Mouse (Mus musculus) forebrain, postnatal 0 days (tissue): ENCODE results near the gene Tmem116. TPM values are rescaled to one million over a fixed set of nuclear protein-coding genes. Genes with fewer than 3 reads are reported as not detected.

Experiments
- ATAC-seq: fragments of 200-750 bp; cut with Nextera tagmentation; 2 replicates; pipeline ENCODE4 v1.8.0; 2017; ENCODE audit warnings: mild to moderate bottlenecking, moderate library complexity
- DNase-seq: peaks from one replicate; pipeline ENCODE4 v3.0.0-alpha.2; 2015
- H3K27ac ChIP-seq: fragments of 300-500 bp; sonication (generic); 2 replicates; pipeline ENCODE4 v1.5.1; 2014; ENCODE audit warnings: low read depth, mild to moderate bottlenecking, antibody characterized with exemption, low read length, moderate library complexity, mixed read lengths
- H3K27me3 ChIP-seq: fragments of 300-500 bp; sonication (generic); 2 replicates; pipeline ENCODE4 v1.6.1; 2014; ENCODE audit warnings: mild to moderate bottlenecking, low read length, mixed read lengths; ENCODE audit not compliant: insufficient read depth
- H3K36me3 ChIP-seq: fragments of 300-500 bp; sonication (generic); 2 replicates; pipeline ENCODE4 v1.6.1; 2014; ENCODE audit warnings: mild to moderate bottlenecking, moderate library complexity; ENCODE audit not compliant: insufficient read depth
- H3K4me1 ChIP-seq: fragments of 300-500 bp; sonication (generic); 2 replicates; pipeline ENCODE4 v1.6.1; 2014; ENCODE audit warnings: antibody characterized with exemption; ENCODE audit not compliant: insufficient read depth
- H3K4me2 ChIP-seq: fragments of 300-500 bp; sonication (generic); 2 replicates; pipeline ENCODE4 v1.6.1; 2014; ENCODE audit warnings: low read depth, mild to moderate bottlenecking, moderate library complexity
- H3K4me3 ChIP-seq: fragments of 300-500 bp; sonication (generic); 2 replicates; pipeline ENCODE4 v1.5.1; 2014; ENCODE audit warnings: low read depth, low read length, mixed read lengths
- H3K9ac ChIP-seq: fragments of 300-500 bp; sonication (generic); 2 replicates; pipeline ENCODE4 v1.6.1; 2014; ENCODE audit warnings: mild to moderate bottlenecking
- H3K9me3 ChIP-seq: fragments of 300-500 bp; sonication (generic); 2 replicates; pipeline ENCODE4 v1.6.1; 2016; ENCODE audit warnings: low read length
- CTCF ChIP-seq: sonication (generic); IDR thresholded peaks from 2 replicates; pipeline ENCODE4 v1.5.1; 2016; ENCODE audit warnings: antibody characterized with exemption, control low read depth, low read depth
- WGBS: fragments of 180-500 bp; shearing (Covaris S2); extraction: QIAGEN DNeasy Blood & Tissue Kit; methylation state at CpG from one replicate; pipeline ENCODE4 v1.1.7; 2014; 5-methylcytosine and 5-hydroxymethylcytosine counted together
- polyA plus RNA-seq: library from polyadenylated mRNA; unstranded; fragments of >200 nt; fragmentation: Nextera tagmentation; extraction: Ambion mirVana; gene quantifications from 2 replicates; pipeline ENCODE4 v1.2.1, GENCODE M21; 2015
- total RNA-seq: library from RNA; depleted of rRNA; stranded (reverse); fragments of >200 nt; gene quantifications from 2 replicates; pipeline ENCODE4 v1.2.3, GENCODE M21; 2014

Gene Tmem116
- total and polyA plus RNA-seq, 2 experiments from 2014 or later = 0.24 to 2.7 TPM

DNA sequence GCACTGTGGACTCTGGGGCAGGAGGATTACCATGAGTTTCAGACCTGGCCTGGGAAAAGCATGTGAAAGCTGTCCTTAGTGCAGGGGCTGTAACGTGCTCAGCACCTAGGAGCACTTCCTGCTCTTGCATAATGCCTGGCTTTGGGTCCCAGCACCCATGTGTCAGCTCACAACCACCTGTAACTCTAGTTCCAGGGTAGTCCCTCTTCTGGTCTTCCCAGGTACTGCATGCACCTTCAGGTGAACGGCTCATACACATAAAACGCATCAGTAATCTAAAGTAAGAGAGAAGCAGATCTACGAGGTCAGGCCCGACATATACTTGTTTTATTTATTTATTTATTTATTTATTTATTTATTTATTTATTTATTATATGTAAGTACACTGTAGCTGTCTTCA lies 82.8 kb downstream of the Tmem116 start:
- WGBS = 97% methylated on average over 5 of the region's 5 CpGs
- Histone ChIP-seq H3K4me3 (no peak overlapping the region), H3K27ac (no peak overlapping the region), H3K4me1 (no peaks in the 10 kb centered on the region), H3K9ac (no peak overlapping the region), H3K4me2 (no peak overlapping the region), H3K9me3 (no peaks in the 10 kb centered on the region), H3K27me3 (no peaks in the 10 kb centered on the region), H3K36me3 (peaks cover 73% of the 10 kb centered on the region)
- peak; percentile 57 for TF ChIP-seq CTCF
- no peak for DNase-seq
- no peak for ATAC-seq

DNA sequence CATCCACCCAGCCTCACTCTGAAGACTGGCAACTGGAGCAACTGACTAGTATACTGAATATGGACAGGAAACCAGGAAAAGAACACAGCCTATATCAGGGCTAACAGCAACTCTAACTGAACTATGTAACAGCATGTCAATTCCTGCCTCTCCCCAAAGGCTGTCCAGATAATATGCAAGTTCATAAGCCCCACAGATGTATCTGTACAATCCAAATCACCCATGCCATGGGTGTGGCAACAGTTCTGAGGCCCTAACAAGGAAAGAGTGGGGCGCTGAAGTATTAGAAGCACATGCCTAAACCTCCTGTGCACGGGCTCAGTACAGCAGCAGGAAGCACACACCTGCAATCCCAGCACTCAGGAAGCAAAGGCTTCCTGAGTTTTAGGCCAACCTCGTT lies 83.4 kb downstream of the Tmem116 start:
- no peak for DNase-seq
- WGBS = 96% methylated on average over 3 of the region's 3 CpGs
- no peak overlapping the region for H3K27ac ChIP-seq
- ATAC-seq = no peak
- no peaks in the 10 kb centered on the region for H3K4me1 ChIP-seq
- H3K36me3 ChIP-seq = peaks cover 68% of the 10 kb centered on the region
- no peak overlapping the region for H3K4me3 ChIP-seq
- H3K9me3 ChIP-seq = no peaks in the 10 kb centered on the region
- TF ChIP-seq CTCF = no peak
- H3K9ac ChIP-seq = no peak overlapping the region
- H3K27me3 ChIP-seq = no peaks in the 10 kb centered on the region
- H3K4me2 ChIP-seq = no peak overlapping the region

DNA sequence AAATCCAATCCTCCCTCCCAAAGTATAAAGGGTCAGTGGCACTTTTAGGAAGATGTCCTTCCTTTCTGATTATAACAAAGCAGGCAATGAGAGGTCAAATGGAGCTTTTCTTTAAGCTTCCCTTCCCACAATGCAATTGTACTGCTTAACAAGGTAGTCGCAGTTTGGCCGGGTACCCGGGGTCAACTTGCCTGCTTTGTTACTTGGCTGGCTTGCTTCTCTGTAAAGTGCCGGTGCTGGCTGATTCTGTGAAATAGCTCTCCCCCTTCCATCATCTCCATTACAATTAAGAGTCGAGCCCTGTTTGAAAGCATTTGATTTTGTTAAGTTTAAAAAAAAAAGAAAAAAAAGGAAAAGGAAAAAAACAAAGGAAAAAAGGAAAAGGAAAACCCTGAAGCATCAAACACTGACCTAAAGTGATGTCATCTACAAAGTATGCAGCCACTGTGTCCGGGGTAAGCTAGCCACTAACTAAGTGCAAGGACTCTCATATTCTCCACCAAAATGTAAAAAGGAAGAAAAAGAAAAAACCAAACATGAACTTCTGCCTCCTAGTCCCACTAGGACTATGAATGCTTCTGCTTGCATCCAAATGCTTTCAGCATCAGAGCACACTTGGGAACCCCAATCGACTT lies 85.3 kb downstream of the Tmem116 start:
- Histone ChIP-seq H3K27me3 (no peaks in the 10 kb centered on the region), H3K9me3 (no peaks in the 10 kb centered on the region), H3K4me2 (no peak overlapping the region), H3K9ac (no peak overlapping the region), H3K27ac (no peak overlapping the region), H3K4me1 (no peaks in the 10 kb centered on the region), H3K36me3 (peaks cover 53% of the 10 kb centered on the region), H3K4me3 (no peak overlapping the region)
- DNase-seq (no peak), ATAC-seq (no peak)
- no peak for TF ChIP-seq CTCF
- WGBS = 38% methylated on average over 7 of the region's 7 CpGs

DNA sequence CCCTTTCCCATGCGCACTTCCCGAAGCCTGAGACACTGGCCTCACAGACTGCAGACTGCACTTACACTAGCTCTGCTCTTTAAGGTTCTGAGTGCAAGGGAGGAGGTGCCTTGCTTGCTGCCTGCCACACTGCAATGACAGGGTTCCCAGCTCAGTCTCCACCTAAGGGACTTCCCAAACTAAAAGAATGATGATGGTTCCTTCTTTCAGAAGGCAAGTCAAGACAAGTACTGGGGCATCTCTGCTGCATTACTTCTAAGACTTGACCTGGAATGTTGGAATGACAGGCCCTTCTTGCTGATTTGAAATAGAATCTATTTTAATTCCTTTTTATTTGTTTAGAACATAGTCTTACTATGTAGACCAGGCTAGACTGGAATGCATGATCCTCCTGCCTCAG lies 85.9 kb downstream of the Tmem116 start:
- Histone ChIP-seq H3K4me2 (no peak overlapping the region), H3K4me3 (no peak overlapping the region), H3K36me3 (peaks cover 47% of the 10 kb centered on the region), H3K4me1 (no peaks in the 10 kb centered on the region), H3K9ac (no peak overlapping the region), H3K27me3 (no peaks in the 10 kb centered on the region), H3K9me3 (no peaks in the 10 kb centered on the region), H3K27ac (no peak overlapping the region)
- no peak for TF ChIP-seq CTCF
- no peak for ATAC-seq
- no peak for DNase-seq
- 67% methylated on average over 2 of the region's 2 CpGs for WGBS

DNA sequence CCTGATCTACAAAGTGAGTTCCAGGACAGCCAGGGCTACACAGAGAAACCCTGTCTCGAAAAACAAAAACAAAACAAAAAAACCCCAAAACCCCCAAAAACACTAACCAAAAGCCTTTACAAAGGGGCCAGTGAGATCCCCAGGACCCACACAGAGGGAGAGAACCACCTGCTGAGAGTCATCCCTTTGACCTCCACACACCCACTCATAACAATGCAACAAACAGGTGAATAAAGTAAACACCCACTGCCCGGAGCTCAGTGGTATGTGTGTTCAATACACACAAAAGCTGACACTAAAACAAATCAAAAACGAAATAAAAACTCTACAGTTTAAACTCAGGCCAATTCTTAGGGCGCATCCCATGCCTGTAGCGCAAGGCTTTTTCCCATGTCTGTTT lies 88.4 kb downstream of the Tmem116 start:
- Histone ChIP-seq H3K4me1 (peaks cover 10% of the 10 kb centered on the region), H3K27me3 (no peaks in the 10 kb centered on the region), H3K4me3 (no peak overlapping the region), H3K36me3 (peaks cover 30% of the 10 kb centered on the region), H3K4me2 (no peak overlapping the region), H3K27ac (no peak overlapping the region), H3K9ac (no peak overlapping the region), H3K9me3 (no peaks in the 10 kb centered on the region)
- ATAC-seq (no peak), DNase-seq (no peak)
- no peak for TF ChIP-seq CTCF
- 90% methylated on average over 5 of the region's 5 CpGs for WGBS

DNA sequence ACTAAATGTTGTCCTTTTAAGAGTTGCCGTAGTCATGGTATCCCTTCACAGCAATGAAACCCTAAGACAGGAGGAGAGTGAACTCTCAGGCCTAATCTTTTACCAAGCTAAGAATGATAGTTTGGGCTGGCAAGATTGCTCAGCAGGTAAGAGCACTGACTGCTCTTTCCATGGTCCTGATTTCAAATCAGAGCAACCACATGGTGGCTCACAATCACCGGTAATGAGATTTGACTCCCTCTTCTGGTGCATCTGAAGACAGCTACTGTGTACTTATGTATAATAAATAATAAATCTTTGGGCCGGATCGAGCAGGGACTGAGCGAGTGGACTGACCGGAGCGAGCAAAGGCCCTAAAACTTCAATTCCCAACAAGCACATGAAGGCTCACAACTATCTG lies 89.5 kb downstream of the Tmem116 start:
- peak; percentile 53 for TF ChIP-seq CTCF
- H3K27ac ChIP-seq = no peak overlapping the region

DNA sequence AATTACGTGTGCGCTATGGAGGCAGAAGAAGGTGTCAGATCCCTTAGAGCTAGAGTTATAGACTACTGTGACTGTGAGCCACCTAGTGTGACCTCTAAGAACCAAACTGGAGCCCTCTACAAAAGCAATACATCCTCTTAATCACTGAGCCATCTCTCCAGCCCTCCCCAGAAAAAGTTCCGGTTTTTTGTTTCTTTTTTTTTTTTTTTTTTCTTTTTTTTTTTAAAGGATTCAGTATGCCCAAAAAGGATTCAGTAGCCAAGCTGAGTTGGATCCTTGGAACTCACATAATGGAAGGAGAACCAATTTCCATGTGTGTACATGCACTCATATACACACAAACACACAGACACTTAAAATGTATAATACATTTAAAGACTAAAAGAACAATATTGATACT lies 91.7 kb downstream of the Tmem116 start:
- H3K4me2 ChIP-seq = no peak overlapping the region; the same call in 1 of the 2 replicates
- 72% methylated on average over 3 of the region's 3 CpGs for WGBS
- TF ChIP-seq CTCF = no peak

More for the DNA sequence above, 89.5 kb downstream of the Tmem116 start:
- 85% methylated on average over 7 of the region's 7 CpGs for WGBS
- no peak for DNase-seq
- no peak for ATAC-seq
- Histone ChIP-seq H3K4me1 (peaks cover 10% of the 10 kb centered on the region), H3K27me3 (no peaks in the 10 kb centered on the region), H3K36me3 (peaks cover 18% of the 10 kb centered on the region), H3K9me3 (no peaks in the 10 kb centered on the region), H3K4me2 (no peak overlapping the region), H3K9ac (no peak overlapping the region), H3K4me3 (no peak overlapping the region)

More for the DNA sequence above, 91.7 kb downstream of the Tmem116 start:
- Histone ChIP-seq H3K9ac (no peak overlapping the region), H3K27ac (no peak overlapping the region), H3K27me3 (no peaks in the 10 kb centered on the region), H3K4me1 (peaks cover 10% of the 10 kb centered on the region), H3K36me3 (peaks cover 5% of the 10 kb centered on the region; the same call in 1 of the 2 replicates), H3K4me3 (no peak overlapping the region), H3K9me3 (no peaks in the 10 kb centered on the region)
- no peak for ATAC-seq
- no peak for DNase-seq
